Mouse (Mus musculus) layer of hippocampus, adult 9-10 months (tissue): Measurements from ENCODE around the gene Ccne1.
"Not testable (repeated sequence)": the region's sequence is repeated elsewhere in the genome, so short reads cannot be mapped to it uniquely, and the experiment has no call there.

Experiments used
- DNase-seq: peaks from one replicate; pipeline ENCODE4 v3.0.0; 2022; ENCODE audit warnings: low spot score

Ccne1 gene

DNA sequence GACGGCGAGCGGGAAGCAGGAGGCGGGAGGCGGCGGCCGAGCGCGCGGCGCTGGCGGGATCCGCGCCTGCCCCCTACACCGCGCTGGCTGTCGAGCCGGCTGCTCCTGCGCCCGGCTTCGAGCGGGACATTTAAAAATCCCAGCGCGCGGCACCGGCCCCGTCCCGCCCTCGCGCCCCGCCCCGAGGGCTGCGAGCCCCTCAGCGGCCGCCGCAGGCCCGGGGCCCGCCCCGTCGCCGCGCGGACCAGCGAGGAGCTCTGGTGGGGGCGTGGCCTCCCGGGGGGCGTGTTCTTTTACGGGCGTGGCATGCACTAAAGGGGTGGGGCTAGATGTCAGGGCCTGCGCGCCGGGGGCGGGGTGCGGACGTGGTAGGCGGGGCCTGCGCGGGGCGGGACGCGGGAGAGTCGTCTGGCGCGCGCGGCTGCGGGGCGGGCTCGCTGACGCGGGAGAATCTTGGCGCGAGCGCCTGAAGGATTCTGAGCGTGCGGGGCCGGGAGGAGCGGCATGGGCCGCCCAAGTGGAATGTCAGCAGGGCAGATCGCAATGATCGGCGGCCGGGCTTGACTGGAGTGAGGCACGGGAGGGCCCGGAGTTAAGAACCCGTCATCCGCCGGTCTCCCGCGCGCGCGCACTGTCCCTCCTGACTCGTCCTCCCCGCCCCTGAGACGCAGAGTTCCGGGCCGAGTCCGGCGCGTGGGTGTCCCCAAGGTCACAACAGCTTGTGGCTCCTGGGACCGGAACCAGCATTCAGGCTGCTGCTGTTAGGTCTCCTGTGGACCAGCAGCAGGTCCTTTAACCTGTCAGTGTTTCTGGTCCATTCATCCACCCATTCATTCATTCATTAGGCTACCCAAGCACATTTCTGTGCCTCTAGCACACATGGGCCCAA, at the start of gene Ccne1:
Ccne1 (minus strand) TSS at position 164 of the 889 bp plus-strand sequence.
- DNase-seq = peak; percentile 94

DNA sequence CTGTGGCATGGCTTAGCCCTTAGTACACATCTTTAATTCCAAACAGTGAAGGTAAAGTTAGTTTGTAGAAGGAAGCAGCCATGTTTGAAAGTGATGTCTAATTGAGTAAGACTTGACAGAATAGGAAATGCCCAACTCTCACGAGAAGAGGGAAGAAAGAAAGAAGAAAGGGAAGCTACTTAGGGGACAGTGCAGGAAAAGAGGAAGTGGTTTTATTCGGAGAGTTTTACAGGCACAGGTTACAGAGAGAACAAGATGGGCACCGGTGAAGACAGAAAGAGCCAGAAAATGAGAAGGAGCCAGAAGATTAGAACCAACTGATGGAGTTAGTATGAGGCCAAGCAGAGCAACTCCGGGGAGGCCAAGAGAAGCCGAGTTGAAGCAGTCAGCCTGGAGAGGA, 48.5 kb upstream of the Ccne1 start:
- DNase-seq = no peak

DNA sequence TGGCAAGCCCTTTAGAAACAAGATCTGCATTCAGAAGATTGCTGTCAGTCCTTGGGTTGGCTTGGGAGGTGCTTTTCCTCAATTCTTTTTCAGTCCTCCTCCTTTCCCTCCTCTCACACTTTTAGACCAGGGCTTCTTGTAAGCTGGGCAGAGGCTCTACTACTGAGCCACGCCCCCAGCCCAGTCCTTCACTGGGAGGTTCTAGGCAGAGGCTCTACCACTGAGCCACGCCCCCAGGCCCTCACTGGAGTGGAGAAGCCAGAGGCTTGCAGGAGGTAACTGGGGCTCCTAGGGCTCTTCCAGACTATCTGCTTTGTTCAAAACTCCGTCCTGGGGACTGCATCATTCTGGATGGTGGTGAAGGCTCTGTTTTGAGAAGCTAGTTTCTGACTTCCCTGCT, 45.2 kb upstream of the Ccne1 start:
- DNase-seq = no peak

DNA sequence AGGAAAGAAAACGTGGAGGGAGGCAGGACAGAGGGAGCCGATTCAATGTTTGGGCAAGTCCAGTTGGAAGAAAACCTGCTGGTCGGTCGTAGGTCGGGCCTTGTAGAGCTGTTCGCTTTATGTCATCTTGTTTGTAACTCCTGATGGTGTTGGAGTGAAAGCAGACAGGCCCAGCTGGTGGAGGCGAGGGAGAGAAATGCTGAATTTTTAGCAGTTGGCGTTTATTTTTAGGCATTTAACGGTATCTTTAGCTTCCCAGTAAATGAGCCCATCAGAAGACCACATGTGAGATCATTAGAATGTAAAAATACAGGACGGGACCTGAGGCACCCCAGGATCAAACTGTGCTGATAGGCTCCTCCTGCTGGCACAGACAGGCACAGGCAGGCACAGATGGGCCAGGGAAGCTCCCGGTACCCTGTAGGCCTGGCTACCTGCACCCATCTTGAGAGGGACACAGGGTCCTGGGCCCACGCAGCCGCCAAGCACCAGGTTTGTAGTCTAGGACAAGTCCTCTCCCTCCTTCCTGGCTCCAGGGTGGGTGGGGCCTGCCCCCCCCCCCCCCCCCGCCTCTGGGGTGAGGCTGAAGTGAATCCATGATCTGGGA, 44.5 kb upstream of the Ccne1 start:
- no peak for DNase-seq

DNA sequence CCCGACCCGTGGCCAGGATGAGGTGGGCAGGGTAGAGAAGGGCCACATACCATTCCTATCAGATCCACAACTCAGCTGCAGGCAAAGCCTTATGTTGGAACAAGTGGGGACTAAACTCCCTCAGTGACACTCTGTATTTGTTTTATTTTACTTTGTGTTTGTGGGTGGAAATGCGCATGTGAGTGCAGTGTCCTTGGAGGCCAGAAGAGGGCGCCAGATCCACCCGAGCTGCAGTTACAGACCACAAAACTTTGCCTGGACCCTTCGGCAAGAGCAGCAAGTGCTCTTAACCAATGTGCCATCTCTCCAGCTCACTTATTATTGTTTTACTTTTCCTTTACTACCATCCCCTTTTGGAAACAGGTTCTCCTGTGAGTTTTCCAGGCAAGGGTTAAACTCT, 40.1 kb upstream of the Ccne1 start:
- DNase-seq = no peak

DNA sequence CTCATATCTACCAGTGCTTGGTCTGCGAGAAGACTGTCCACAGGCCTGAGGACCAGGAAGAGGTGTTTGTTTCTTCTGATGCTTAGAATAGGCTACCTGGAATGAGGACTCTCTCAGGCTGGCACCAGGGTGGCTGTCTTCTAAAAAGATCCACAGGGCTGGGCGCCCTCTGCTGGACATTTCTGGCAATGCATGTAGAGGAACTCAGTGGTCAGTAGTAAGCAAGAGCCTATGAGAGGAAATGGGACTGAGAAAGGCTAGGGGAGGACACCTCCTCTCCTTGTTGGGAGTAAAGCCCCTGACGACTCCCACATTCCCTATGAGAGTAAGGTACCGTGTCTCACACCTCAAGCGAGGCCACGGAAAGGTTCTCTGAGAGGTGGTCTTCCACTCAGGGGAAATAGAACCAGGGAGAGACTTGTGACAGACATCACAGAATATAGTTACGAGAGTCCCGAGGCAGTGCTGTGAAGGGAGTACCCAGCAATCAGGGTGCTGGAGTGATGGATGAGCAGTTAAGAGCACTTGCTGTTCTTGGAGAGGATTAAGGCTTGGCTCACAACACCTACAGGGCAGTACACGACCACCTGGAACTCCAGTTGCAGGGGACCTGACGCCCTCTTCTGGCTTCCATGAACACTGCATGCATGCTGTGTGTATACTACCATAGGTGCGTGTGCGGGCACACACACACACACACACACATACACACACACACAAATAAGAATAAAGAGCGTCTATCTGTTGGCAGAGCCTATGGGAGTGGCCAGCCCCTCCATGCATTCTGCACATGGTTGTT, 34.6 kb upstream of the Ccne1 start:
- peak; percentile 64 for DNase-seq

DNA sequence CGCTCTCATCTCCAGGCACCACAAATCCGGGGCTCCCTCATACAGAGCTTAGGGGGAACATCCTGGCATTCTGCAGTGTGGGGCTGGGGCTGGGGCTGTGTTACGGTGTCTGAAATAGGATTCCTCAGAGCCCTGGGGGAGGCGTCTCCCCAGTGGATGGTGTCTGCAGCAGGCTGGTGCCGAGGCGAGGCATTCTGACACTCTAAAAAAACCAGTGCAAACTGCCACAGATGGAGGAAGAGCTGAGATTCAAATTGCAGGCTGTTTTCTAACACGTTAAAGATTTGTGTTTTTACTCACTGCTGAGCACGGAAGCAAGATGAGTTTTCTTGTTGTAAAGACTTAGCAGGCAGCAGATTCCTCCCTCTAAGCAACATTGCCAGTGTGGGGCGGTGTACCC, 33.0 kb upstream of the Ccne1 start:
- peak; percentile 24 for DNase-seq

DNA sequence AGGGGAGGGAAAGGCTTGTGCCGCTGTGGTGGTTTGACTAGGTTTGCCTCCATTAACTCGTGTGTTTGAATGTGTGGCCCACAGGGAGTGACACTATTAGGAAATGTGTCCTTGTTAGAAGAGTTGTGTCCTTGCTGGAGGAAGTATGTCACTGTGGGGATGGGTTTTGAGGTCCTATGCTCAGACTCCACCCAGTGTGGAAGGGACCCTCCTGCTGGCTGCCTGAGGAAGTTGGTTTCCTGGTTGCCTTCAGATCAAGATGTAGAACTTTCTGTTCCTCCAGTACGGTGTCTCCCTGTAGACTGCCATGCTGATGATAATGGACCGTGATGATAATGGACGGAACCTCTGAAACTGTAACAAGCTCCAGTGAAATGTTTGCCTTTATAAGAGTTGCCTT, 27.1 kb upstream of the Ccne1 start:
- DNase-seq = no peak

DNA sequence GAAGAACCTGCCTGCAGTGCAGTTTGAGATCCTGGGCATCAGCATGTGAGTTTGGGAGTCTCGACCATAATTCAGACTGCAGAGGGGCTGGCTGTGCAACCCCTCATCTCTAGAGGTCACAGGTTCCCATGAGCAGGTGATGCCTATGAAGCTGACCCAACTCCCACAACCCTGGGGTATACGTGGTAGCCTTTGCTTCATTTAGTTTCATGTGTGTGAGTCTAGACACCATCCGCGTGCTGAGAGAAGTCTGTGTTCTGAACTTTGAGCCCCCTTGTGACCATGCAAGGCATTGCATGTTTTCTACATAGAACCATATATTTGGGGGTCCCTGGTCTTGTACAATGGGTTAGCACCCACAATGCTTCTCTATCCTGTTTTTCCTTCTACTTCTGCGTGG, 23.9 kb upstream of the Ccne1 start:
- DNase-seq = no peak

DNA sequence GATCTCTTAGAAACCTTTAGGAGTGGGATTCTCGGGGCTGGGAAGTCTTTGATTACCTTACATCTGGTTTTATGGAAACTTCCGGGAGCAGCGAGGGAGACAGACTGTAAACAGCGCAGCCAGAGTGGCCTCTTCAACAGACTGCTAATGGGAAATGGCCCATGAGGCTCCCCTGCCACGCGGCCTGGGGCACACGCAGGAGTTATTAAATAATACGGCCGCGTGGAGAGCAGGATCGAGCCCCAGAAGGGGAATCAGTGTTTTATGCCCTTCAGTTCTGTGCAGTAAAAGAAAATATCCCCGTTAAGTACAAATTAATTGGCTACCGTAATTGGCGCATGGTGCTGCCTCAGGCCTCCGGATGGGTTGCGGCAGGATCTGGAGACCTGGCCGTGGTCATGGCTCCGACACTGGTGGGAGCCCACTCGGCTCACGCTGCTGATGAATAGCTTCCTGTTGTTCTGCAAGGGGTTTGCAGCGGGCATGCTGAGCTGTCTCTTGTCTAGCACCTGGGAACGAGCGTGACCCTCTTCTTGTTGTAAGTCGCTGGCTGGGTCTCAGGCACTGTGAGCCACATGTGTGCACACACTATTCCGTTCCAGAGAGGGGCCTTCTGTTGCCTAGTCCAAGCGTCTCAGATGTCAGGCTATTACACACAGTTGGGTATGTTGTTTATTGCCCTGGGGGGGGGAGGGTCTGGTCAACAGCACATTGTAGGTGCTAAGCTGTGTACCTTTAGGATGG, 22.8 kb upstream of the Ccne1 start:
- no peak for DNase-seq

DNA sequence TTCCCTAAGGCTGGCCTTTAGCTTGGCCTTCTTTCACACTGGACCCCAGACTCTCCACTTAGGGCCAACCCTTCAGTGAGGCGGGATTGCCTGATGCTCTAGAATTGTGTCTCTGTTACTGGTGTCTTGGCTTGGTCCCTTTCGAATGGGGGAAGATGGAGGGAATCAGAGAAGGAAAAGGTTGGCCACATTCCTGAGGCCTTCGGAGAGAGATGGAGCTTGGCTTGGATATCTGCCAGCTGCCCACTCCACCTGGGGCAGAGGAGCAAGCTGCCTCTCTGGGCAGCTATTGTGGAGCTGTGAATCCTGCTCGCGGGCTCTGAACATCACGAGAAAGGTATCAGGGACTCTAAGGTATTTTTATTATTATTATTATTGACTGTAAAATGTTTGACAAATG, 22.2 kb upstream of the Ccne1 start:
- no peak for DNase-seq

DNA sequence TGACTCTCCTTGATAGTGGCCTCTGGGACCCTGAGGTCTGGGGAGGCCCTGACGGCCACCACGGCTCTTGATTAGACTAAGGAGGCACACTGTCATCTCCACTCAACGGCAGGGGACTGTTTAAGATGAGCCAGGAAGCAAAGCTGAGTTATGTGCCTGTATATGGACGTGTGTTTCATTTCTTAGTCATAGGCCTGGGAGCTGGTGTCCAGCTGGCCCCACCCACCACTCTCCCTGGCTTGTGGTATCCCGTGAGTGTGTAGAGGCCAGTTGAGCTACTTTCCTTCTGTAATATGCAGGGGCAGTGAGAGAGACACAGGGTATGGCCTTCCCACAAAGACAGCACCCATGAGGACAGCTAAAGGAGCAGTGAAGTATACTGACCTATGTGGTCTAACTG, 20.9 kb upstream of the Ccne1 start:
- not testable (repeated sequence) for DNase-seq

DNA sequence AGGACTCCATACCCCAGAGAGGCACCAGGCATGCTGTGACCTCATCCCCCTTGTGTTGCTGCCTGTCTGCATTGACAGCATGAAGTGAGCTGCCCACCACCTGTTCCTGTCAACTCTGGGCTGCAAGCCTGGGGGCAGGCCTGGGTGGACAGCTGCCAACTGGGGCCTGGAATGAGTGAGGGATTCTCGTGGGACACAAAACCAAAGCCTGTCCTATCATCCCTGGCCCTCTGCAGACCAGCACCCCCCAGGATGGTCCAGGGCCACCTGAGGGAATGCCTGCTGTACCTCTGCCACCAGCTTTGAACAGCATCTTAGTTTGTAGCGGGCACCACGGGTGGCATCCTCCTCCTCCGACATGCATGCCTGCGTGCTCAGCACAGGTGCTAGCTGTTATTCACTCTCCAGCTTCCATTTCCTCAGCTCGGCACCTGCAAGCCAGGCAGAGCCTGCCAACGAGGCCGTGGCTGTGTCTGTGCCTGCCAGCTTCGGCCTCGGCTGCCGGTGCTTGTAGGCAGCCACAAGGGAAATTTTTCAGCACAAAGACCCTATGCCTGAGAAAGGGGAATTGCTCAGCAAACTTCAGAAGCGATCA, 18.3 kb upstream of the Ccne1 start:
- no peak for DNase-seq

DNA sequence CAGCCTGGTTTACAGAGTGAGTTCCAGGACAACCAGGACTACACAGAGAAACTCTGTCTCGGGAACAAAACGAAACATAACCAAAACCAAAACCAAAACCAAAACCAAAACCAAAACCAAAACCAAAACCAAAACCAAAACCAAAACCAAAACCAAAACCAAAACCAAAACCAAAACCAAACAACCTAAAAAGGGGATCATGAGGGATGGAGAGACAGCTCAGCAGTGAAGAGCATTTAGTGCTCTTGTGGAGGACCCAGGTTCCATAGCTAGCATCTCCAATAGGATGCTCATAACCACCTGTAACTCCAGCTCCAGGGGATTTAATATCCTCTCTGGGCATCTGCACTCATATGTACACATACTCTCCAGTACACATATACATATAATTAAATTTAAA, 16.8 kb upstream of the Ccne1 start:
- DNase-seq = not testable (repeated sequence)

DNA sequence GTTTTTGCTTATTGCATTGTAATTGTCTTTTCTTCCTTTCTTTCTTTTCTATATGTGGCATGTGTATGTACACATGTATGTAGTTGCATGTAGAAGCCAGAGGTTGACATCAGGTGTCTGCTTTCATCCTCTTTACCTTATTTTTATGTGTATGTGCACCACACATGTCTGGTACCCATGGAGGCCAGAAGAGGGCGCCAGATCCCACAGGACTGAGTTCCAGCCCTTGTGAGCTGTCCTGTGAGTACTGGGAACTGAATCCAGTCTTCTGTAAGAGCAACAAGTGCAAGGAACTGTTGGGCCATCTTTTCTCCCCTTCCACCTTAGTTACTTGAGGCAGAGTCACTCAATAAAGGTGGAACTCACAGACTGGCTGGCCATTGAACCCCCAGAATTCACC, 11.3 kb upstream of the Ccne1 start:
- DNase-seq = no peak

DNA sequence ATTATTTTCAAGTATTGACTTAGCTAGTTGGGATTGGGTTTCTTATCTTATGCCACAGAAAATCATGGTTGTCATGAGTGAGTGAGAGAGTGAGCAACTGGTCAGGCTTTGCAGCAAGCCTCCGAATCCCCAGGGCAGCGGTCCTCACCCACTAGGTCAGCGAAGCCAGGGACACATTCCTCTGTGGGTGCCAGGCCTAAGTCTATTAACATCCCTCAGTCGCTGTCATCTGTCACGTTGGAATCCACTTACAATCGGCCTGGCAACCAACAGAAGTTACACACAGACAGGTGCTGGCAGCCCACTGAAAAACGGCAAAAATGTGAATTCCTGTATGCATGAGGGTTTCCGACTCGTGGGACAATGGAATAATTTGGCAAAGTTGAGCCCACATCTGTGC, 5.1 kb upstream of the Ccne1 start:
- no peak for DNase-seq

DNA sequence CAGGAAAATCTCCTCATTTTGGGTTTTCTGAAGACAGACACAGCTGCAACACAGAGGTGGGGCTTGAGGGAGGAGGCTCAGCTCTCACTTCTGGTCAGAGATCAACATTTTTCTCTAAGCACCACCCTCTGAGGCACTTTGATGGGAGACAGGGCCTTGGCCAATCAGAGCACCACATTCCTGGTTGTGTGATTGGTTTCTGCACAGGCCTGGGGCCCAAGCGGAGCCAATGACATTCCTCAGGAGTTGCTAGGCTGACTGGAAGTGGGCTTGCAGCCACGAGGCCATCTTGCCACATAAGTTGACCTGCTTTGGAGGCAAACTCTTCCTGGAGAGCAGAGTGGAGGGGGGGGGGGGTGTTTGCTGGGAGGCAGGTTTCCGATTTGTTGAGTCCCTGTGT, 4.7 kb upstream of the Ccne1 start:
- DNase-seq = no peak

DNA sequence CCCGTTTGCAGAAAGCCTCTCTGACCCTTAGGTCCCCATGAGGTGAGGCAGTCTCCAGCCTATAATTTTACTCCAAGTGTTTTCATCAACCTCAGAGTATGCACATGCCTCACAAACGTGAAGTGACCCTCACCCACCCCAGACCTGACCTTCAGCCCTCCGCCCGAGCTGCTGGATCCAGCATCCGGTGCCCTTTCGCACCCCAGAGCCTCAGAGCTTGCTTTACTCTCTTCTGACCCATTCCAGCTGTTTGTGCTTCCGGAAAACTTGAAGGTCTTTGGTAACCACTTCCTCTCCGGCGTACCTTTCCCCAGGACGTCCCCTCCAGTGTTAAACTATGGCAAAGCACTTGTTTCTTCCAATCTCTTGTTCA, 912 bp upstream of the Ccne1 start:
- no peak for DNase-seq

DNA sequence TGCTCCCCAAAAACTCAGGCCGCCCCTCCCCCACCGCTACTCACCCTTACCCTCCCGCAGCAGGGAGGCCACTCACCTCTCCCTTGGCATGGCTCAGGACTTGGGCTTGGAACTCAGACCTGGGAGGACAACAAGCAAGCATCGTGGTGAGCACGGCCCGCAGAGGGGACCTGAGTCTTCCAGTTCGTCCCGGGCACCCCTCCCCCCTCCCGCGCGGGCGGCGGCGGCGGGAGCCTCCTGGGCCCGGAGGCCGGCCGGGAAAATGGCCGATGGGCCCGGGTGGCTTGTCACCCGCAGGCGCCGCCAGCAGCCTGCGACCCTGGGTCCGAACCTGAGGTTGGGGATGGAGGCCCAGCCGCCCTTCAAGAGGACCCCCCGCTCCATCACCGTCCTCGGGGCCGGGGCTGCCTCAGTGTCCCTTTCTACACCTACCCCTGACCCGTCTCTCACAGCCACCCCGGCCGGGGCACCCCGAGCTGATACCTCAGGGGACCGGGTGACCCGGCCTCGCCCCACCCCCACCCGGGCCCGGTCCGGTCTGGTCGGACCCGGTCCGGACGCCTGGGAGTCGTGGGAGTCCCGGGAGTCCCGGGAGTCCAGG, 523 bp downstream of the Ccne1 start:
- DNase-seq = no peak

DNA sequence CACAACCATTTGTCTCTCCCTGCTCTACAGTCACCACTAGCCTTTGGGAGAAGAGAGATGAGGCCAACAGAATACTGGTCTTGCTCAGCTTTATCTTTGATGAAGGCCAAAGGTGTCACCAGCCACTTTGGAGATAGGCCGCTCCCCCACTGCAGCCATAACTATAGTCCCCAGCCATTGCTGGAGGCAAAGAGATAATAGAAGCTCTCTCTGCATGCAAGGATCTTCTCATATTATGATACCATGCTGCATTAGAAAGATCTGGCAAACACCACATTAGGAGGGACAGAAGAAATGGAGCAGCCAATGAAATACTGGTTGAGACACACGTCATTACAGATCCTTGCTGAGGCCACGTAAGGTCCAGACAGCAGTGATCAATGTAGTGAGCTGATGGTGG, 2.0 kb downstream of the Ccne1 start:
- DNase-seq = no peak

DNA sequence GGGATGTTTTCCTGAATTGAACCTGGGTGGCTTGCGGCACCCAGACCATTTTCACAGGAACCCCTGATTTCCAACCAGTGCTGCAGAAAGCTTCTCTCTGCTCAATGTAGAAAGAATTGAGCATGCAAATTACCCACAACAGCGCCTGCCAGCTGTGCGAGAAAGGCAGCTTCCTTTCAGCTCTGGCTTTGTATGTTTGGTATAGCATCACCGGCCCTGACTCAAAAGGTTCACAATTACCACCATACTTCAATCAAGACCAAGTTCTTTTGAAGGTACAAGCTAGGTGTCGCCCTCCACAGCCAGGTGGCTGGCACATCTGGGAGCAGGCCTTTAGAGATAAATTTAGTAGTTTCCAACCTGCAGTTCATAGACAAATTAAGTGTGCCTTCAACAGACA, 3.2 kb downstream of the Ccne1 start:
- DNase-seq = no peak

DNA sequence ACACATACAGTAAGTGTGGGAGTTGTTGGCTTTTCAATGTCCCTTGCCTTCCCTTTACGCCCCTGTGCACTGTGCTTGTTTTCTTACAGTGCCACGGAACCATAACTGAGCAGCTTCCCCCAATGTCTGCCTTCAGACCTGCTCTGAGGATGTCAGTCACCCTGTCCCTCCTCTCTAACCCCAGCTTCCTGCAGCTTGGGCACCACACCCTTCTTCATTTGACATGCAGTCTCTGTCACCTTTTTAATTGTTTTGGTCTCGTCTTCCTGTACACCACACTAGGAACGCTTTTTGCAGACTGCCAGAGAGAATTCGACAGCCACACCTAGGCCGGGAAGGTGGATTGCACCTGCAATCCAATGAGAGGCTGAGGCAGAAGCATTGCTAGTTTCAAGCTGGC, 13.0 kb downstream of the Ccne1 start:
- DNase-seq = no peak
